Mouse (Mus musculus) retina, embryonic 14.5 days (tissue): ENCODE results near the gene Slc15a3.

Experiments used
- DNase-seq: peaks from one replicate; pipeline ENCODE4 v3.0.0-alpha.2; 2015; ENCODE audit warnings: low spot score

Gene Slc15a3

DNA sequence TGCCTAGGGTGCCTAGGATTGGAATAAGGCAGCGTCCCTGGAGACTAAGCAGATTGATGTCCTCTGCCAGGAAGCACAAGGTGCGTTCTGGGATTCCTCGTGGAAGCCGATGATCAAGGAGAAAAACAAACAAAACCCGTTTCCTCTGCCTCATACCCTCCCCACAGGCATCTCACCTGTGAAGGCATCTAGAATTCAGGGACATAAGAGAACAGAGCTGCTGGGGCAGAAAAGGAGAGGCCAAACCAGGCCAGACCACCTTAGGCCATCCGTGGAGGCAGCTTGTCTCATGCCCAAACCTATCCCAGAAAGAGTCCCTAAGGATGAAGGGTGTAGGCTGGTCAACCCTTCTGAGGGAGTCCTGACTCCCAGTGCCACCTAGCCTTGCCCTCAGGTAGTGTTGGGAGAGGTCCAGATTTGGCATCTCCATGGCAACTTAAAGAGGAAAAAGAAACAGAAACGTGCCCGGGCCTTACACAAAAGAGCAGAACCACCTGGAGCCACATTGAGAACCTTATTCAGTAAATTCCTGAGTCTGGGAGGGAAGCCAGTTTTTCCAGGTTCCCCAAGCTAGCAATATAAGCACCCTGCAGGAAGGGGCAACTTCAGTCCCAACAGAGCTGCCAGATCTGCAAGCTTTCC lies 30.5 kb downstream of the Slc15a3 start, which contains the start of gene Tmem132a:
Gene Tmem132a (minus strand): TSS at position 55 of the 642 bp plus-strand sequence.
- DNase-seq, result no peak

DNA sequence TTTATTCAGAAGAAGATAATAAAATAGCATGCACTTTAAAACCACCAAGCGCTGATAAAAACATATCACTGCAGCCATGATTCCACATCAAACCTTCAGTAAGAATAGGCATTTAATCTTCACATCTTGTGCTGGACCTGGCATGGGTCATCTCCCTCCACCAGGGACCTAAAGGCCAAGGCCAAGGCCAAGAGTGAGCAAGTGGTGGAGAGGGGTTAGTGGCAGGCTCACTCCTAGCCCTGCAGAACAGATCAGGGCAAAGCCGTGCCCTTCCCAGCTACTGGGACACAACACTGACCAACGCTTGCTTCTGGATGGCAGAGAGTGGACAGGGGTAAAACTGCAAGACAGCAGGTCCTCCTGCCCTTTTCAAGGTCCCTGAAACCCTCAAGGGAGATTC lies 31.1 kb downstream of the Slc15a3 start:
- DNase-seq, result no peak

DNA sequence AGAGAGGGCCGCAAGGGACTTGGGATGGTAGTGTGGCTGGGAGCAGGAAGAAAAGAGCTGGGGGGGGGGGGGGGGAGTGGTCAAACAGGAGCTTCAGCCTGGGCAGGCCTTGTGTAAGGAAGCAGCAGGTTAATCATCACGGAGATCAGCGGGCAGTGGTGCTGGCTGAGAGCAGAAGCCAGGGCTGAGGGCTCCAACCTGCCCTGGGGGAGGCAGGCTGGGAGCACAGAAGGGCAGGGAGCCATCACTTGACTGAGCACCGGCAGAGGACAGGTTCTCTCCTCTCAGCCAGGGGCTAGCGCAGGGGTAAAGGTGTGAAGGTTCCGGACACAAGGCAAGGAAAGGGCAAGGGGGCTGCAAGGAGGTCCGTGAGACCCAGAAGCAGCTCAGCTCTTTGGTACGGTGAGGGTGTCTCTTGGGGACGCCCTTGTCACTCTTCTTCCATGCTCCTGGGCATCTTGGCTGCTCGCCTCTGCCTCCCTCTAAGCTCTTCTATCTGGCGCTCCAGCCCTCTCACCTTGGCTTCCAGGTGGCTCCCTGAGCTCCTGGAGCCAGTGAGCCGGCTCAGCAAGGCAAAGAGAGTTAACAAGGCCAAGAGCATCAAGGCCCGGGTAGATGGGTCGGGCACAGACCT lies 31.9 kb downstream of the Slc15a3 start:
- no peak for DNase-seq

DNA sequence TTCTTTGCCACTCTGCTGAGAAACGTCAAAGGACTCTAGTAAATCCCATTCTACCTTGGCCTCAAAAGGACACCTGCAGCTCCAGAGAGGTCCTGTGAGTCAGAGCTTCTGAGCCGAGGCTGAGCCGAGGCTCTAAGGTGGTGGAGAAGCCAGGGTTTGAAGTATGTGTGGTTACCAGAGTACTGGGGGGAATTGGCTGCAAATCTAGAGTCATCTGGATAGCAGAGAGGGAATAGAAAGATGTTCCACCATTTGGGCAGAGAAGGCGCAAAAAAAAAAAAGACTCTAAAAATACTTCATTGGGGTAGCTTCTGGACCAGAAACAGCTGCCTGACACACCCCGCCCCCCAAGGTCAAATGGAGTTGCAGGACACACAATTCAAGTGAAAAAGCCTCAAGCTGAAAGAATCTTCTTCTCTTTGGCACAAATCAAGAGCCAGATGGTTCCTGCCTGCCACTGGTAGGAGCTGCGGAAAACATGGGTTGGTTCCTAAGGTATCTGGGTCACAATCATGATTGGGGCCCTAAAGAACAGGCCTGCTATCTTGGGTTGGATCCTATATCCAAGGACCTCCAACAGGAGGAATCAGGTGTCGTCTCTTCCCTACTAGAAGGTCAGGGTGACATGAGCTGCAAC lies 38.8 kb downstream of the Slc15a3 start:
- DNase-seq, result no peak

DNA sequence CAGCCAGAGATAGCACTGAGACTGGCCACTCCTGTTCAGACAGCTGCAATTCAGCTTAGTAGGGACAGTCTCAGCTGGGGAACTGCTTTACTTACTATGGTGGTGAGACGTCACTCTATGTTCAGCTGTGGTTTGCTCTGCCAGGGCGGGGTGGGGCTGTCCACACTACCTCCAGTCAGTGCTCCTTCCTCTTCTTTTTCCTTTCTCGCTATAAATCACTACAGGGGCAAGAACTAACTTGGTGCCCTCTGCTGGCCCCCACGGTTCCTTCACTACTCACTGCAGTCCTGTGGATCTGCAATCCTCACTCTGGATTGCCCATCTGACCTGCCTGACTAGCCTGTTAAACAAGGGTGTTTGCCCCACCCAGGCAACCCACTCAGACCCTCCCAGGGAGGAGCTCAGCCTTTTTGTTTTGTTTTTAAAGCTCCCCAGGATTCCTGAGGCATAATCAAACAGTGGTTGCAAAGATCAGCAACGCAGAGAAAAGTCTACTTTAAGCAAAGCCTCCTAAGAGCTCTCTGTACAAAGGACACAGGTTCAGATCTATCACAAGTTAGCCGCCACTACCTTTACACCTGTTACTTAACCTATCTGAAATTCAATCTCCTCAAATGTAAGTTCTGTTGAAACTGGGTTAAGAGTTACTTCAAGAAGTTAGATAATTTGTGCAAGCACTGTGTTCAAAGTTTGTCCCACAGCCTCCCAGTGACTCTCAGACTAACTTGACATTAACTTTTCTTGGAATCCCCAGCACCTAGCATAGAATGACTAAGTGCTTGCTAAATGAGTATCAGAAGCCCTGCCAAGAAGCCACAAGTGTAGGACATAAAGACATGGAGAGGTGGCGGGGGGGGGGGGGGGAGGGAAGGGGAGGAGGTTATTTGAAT lies 40.8 kb downstream of the Slc15a3 start:
- no peak for DNase-seq

DNA sequence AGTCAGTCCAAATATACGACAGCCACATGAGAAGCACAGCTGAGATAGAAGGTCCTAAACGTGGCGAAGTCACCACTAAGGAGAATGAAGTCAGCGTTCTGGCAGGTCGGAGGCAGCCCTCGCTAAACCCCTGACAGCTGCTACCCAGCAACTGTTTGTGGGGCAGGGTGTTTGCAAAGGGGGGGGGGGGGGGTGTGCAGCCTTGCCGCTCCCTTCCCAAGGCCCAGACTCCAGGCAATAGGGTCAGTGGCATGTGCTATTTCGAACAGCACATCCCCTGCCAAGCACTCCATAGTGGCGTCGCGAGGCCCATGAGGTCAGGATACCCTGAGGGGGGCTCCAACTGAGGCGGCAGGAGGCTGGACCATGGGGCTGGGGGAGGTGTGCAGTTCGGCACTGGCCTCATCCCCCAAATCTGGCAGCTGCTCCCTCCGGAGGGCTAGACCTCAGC lies 41.5 kb downstream of the Slc15a3 start:
- no peak for DNase-seq

DNA sequence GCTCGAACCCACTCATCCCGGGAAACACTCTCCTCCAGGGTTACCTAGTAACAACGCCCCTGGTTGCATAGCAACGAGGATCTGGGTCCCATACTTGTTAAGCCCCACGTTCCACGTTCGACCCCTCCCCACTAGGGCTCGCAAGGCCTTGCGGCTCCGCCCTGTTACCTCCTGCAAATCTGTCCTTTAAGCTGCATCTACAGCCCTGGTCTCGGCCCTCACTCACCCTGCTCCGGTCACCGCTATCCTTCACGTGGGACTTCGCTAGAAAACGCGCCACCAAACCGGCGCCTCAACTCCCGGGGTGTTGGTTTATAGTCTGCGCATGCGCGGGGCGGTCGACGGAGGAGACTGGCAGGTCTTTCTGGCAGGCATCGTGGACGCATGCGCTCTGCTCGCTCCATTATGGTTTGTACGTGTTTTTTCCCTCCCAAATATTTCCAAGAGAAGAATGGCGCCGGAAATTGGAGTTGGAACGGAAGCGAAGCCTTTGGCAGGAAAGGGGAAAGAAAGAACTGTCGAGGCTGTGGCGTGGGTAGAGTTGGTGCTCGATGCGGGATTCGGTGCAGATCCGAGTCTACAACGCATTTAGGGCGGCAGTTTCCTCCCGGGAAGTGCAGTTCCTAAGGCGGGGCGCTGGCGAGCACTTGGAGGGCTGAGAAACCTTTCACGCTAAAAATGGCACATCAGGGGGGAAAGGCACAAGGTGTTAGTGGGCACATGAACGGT lies 42.1 kb downstream of the Slc15a3 start, which contains the start of gene Tmem109:
Gene Tmem109 (minus strand): TSS at position 576 of the 729 bp plus-strand sequence.
- peak; percentile 98 for DNase-seq

DNA sequence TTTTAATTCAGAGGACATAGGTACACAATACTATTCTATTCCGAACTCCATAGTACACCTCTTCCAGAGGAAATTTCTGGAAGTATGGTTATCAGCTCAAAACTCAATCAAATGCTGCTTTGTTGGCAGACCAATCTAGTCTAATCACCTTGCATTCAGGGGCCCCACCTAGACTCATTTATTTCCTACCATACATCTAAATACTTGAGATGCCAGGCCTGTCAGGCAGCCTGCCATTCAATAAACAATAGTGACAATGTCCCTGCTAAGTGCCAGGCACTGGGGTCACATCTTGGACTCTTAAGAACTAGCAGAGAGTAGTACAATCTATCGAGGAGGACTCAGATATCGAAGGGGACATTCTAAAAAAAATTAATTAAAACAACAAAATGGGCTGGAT lies 52.7 kb downstream of the Slc15a3 start:
- DNase-seq, result no peak

DNA sequence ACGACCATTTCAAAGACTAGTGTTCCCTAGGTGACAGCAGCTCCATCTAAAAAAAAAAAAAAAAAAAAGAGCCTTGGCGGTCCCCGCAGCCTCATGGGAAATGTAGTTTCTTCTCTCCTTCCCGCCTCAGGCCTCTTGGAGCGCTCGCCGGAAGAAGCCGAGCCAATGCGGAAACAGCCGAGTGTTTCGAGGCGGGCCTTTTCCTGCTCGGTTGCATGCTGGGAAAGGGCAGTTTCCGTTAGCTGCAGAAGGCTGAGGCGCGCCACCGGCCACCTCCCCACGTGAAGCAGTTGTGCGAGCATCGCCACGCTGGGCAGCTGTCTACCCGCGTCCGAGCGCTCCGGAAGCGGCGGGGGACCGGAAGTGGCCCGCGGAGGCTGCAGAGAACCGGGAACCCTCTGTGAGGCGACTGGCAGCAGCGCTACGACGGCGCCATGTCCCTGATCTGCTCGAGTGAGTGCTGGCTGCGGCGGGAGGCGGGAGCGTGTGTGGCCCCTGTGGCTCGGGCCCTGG lies 55.5 kb downstream of the Slc15a3 start, which contains the start of gene Prpf19:
Gene Prpf19 (plus strand): TSS at position 216 of the 513 bp plus-strand sequence.
- DNase-seq, result peak; percentile 99

DNA sequence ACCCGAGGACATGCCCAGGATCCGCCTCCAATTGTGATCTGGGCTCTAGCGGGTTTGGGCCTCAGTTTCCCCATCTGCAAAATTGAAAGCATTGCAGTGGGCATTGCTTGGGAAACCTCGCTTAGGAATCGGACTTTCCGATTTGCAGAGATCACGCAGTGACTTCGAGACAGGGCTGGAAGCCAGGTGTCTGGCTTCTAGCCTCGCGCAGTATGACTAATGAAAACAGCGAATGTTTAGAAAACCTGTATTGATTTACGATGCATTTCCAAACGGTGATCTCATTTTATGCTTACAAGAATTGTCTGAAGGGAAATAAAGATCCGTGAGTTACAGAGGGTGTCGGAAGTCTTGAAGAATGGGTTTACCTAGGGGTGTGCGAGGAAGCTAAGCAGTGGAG lies 56.2 kb downstream of the Slc15a3 start:
- no peak for DNase-seq

DNA sequence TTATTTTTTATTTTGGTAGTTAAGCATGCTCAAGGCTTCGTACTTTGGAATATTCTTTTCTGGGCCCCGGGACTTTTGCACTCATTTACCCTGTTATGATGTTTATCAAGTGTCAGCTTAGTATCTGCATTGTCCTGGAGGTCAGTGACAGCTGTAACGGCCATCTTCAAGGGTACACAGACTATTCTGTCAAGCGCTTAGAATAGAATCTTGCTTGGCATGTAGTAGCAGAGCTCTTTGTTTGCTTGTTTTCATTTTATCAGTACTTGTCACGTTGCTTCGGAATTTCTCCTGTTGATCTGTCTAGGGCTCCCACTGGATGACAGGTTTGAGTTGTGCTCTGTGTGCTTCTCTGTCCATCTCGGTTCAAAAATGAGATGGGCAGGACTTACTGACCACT lies 57.3 kb downstream of the Slc15a3 start:
- no peak for DNase-seq

DNA sequence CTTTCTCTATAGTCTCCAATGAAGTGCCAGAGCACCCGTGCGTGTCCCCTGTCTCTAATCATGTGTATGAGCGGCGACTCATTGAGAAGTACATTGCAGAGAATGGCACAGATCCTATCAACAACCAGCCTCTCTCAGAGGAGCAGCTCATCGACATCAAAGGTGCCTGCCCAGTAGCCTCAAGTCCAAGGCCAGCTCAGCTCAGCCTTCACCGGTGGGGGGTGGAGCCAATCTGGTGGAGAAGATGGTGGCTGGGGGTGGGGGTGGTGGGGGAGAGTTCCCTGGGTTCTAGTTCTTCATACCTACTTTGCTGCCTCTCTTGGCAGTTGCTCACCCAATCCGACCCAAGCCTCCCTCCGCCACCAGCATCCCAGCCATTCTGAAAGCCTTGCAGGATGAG lies 58.0 kb downstream of the Slc15a3 start:
- no peak for DNase-seq

DNA sequence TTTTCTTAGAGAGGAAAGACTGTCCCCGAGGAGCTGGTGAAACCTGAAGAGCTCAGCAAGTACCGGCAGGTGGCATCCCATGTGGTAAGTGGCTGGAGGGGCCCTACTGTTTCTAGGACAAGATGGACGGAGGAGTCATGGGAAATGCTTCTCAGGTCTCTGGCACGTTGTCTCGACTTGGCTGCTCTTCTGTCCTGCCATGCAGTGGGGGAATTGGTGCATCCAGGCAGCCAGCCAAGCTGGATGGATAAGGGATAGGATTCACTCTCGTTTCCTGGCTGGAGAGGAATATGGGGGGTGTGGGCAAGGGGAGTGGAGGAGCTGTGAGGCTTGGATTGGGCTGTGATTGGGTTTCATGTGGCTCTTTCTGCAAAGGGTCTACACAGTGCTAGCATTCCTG lies 60.8 kb downstream of the Slc15a3 start:
- DNase-seq, result no peak

DNA sequence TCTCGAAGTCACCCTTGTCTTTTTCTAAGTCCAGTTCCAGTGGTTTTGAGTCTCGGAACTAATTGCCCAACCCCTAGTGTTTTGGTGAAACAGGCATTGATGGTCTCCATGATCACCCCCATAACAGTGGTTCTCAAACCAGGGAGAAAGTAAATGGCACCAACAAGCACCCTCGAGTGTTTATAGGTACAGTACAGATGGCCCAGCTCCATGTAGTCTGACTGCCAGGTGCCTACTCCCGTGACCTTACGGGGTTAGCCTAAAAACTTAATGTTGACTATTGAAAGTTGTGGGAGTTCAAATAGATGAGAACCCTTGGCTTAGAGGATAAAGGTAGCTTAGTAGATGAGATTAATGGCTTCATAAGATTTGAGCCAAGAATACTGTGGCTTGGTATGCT lies 61.5 kb downstream of the Slc15a3 start:
- no peak for DNase-seq

DNA sequence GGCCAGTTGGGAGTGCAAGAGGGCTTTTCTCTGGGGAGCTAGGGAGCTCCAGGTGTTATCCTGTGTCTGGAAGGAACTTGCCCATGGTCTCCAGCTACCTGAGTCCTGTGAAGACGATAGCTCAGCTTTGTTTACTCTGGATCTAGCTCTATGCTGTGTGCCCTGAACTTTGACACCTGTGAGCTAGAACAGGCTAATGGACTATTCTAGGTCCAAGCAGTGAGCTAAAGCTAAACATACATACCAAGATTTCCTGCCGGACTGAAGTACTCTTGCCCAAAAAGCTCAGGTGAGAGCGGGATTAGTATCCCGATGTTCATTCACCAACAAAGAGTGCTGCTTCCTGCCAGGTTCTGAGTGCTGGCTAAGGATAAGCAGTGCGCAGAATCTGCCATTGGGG lies 65.0 kb downstream of the Slc15a3 start:
- no peak for DNase-seq

DNA sequence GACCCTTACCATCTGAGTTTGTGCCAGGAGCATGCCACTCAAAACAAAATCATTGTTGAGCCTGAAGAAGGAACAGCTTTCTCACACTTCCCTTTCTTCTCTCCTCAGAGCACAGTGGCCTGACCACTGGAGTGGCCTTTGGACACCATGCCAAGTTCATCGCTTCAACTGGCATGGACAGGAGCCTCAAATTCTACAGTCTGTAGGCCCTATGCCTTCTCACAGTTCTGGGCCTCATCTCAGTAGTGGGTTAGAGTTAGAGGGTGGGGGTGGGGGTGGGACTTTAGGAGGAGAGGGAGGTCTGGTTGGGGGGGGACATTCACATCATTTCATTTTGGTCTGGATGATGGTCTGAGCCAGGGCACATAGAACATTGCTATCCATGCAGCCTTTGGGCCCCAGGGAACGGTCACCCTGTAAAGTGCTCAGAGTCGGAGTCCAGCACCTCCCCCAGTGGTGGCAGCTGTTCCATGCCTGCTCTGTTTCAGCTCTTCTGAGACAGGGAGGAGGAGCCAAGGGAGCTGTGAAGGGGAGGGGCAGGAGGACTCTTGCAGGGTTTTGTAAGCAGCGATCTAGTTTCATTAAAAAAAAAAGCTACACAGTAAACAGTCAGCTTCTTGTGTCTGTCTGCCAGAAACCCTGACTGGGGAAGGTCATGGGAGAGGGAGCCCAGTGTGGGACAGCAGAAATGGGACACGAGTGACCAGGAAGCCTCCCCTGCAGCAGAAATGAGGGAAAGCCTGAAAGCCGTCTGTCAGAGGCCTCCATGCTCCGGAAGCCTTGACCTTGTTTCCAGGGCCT lies 65.6 kb downstream of the Slc15a3 start:
- DNase-seq, result peak; percentile 58

DNA sequence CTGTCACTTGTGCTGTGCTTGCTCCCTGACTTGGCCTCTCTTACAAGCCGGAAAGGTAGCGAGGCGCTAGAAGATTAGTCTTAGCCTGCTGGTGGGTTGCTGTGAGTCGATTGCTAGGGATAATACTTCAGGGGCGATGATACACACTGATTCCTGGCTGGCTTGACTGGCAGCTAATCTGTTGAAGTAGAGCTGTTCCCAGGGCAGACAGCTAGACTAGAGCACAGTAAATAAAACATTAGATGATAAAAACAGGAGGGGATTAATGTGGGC lies 66.1 kb downstream of the Slc15a3 start:
- peak; percentile 39 for DNase-seq

DNA sequence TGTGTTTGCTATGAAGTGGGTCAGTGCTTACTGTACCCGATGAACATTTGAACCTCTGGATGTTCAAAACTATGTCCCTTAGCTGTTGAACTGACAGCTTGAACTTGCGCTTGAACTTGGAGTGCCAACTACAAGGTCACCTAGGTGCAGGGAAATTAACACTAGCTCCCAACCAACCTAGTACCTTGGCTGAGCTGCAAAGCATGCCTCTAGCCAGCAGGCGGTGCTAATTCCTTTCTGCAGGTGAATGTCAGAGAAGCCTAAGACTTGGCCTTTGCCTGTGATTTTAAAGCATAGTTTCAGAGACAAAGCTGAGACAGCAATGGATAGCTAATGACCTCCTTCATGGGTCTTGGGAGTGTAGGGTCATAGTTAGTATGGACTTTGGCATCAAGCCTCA lies 68.4 kb downstream of the Slc15a3 start:
- DNase-seq, result peak; percentile 77
